Mouse (Mus musculus): ENCODE measurements around the gene Gm28553. TPM values are rescaled to one million over a fixed set of nuclear protein-coding genes. Genes with fewer than 3 reads are reported as not detected.
"Not testable (repeated sequence)": the region's sequence is repeated elsewhere in the genome, so short reads cannot be mapped to it uniquely, and the experiment has no call there.

The Gm28553 gene
- not detected for total RNA-seq (2021)
- long read RNA-seq, experiment 1: 0 reads
- long read RNA-seq, experiment 2: 0 reads

GRCm38 (mm10) chrY:48856197-48856596 is at the start of gene Gm28553:
TSS of gene Gm28553 (plus strand) at chrY:48856497.
- DNase-seq (ENCODE audit: low spot score in 2 of 2); H3K4me3 ChIP-seq; H3K27ac ChIP-seq: not testable (repeated sequence)

Data from layer of hippocampus, adult 2 months (tissue).